Mouse (Mus musculus) kidney, adult 18-20 months (tissue): Measurements from ENCODE around the gene Trim56.

ENCODE experiments used
- DNase-seq: peaks from one replicate; pipeline ENCODE4 v3.0.0; 2021

The Trim56 gene

DNA sequence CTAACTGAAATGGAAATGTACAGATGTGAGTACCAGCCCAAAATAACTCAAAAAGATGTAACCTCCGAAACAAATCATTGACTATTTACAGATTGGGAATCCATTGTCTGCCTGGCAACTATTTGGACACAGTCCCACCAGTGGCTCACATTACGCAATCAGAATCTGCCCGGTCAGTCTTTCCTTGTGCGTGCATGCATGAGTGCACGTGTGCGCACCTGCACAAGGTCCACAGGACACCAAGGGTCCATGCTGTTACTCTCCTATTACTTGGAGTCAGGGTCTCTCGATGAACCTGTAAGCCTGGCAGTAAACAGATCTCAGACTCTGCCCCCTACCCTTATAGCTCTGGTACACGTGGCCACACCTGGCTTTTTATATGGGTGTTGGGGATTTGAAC lies 8.3 kb downstream of the Trim56 start:
- peak; percentile 60 for DNase-seq

DNA sequence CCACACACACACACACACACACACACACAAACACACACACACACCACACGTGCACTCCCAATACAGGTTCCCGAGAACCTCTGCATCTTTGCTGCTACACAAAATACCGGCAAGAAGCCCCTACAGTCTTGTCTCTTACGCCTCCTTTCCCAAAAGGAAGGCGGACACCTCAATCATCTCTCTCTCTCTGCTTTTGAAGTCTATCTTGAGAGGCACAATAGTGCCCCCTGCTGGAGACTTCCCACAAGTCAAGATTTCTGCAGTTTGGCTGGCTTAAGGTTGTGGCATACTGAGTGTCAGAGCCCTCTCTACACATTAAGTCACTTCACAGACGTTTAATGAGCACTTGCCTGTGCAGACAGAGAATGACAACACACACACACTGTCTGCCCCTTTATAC lies 9.0 kb downstream of the Trim56 start:
- DNase-seq, result peak; percentile 89

DNA sequence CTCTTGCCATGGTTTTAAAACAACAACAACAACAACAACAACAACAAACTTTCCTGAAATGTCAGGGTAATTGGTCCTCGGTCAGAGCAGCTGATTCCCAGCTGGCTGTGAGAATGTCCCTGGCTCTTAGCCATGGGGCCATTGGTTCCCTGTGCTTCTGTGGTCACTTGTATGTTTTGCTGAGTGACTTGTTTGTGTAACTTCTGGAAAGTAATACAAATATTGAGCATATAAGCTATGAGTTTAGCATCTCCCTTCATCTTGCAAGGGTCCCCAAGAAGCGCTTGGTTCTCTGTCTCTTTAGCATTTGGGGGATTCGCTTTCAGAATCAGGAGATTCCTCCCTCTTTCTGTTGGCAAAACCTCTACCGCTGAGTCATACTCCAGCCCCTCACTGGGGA lies 9.6 kb downstream of the Trim56 start:
- DNase-seq, result peak; percentile 33

DNA sequence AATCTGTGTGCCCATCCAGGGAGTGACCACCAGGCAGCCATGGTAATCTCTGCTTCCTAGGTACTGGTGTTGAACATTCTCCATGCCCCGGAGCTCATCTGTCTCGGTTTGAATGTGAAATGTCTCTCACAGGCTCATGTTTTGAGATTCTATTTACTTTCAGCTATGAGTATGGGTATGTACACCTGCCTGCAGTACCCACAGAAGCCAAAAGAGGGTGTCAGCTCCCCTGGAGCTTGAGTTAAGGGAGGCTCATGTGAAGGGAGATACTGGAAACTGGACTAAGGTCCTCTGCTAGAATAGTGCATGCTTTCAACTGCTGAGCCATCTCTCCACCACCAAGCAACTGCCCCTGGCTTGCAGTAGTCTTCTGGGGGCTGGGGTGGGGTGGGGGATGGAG lies 12.0 kb downstream of the Trim56 start:
- DNase-seq, result no peak

DNA sequence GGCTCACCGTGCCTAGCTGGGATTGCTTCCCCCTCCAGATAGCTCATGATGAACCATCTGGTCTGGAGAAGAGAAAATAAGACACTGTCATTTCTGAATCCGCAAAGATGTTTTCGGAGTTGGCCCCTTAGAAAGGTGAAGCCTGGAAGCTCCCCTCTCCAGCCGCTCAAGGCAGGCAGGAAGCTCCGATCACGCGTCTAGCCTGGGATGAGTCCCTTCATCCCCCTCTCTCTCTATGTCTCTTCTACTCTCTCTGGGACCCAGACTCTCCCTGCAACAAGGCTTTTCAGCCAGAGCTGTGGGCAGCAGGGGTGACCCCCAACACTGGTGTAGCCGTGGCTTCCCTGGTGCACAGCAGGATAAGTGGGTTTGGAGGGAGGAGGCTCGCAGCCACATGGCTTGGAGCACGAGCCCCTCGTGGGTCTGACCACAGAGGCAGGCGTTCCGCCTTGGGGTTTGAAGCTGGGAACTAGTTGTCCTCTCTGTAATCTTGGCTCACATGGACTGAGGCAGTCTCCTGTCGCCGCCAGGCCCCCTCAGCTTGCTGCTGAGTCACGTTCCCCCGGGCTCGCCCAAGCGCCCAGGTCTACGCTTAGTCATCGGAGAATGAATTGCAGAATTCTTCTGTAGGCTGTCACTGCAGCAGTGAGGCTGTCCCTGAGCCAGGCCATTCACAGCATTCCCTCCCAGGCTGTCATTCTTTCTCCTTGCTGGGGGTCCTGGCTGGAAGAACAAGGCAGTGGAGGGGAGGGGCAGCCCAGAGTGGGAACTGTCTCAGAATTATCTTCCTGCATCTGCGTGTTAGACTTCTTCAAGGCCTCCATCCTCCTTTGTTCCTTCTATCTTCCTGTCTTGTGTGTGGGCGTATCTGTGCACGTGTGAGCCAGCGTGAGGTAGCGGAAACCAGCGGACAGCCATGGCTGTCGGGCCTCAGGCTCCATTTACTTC lies 13.2 kb downstream of the Trim56 start:
- DNase-seq, result no peak

DNA sequence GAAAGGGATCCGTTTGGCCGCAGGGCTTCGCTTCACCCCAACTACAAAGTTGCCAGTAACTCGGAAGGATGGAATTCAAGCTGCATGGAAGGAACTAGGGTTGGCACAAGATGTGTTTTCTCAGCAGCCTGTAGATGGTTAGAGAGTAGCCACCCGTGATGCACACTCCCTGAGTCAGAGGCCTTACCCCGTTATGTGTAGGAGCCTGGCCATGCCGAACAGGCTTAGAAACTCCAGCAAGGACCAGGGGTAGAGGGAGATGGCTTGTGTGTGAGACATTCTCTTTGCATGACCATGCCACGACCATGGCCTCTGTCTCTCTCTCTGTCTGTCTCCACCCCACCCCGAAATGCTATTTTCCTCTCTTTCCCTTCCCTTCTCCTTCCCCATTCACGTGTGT lies 13.9 kb downstream of the Trim56 start:
- DNase-seq, result no peak

DNA sequence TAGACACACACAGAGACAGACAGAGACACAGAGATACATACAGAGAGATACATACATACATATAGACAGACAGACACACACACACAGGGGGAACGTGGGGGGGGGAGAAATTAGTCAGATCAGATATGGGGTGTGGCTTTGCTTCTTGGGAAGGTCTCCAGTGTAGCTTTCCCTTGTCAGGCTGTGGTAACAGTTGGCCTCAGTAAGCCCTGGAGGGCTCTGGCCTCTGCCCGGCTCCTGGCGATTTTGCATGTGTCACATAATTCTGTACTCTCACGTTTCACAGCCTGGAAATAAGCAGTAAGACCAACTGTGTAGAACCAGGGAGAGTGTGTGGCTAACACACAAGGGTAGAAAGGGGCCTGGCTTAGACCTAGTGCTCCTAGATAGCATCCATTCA lies 15.3 kb downstream of the Trim56 start:
- DNase-seq, result no peak

DNA sequence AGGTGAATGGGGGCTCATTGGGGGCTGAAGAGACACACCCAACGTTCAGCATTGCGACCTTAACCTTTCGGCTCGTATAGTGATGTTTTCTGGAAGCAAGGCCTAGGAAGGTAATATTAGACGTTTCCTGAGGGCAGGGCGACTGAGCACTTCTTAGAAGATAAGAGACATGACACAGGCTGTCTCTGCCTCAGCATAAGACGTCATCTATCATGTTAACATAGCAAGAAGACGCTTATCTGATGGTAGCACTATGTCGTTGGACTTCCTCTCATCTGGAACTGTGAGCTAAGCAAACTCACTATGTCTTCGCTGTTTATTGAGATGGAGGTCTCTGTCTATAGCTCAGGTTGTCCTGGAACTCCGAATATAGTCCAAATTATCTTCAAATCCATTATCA lies 17.6 kb downstream of the Trim56 start:
- no peak for DNase-seq

DNA sequence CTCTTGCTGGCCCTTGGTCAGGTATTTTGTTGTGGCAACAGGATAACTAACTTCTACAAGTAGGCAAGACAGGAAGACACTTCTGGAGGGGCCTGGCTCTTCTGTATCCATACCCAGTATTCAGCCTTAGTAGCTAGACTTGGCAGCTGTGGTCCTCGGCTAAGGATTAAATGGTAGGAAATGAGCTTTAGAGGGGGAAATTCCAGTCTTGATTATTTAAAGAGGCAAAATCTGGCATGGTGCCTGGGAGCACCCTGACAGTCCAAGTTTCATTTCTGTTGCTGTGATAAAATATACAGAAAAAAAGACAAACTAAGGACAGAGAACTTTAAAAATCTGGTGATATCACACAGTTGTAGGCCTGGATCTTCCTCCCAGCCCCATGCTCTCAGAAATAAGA lies 20.0 kb downstream of the Trim56 start:
- peak; percentile 55 for DNase-seq

DNA sequence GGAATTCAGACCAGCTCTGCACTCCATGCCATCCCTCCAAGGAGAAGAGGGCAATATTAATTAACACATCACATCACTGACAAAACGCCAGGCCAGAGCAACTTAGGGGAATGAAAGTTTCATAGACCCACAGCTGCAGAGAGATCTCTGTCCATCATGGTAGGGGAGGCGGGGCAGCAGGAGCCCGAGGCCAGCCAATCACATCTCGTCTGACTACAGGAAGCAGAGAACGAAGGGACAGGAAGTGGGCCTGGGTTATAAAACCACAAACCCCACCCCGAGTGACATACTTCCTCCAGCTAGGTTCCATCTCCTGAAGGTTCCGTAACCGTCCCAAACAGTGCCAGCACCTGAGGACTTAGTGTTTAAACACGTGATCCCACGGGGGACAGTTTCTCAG lies 20.9 kb downstream of the Trim56 start:
- no peak for DNase-seq

DNA sequence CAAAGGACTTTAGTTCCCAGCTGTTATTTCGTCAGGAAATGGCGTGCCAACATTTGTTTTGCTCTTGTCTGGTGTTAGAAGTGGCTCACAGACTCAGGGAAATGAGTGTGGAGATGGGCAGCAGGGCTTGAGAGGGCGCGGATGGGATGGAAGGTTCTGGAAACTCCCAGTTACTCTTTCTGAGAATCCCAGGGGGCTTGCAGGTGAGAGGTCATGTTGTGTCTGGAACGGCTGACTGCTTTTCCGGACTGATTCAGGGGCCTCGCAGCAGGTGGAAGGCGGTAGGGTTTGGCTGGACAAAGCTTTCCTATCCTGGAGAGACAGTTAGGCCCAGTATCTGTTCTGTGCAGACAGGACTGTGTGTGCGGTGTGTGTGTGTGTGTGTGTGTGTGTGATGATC lies 22.3 kb downstream of the Trim56 start:
- DNase-seq, result no peak

DNA sequence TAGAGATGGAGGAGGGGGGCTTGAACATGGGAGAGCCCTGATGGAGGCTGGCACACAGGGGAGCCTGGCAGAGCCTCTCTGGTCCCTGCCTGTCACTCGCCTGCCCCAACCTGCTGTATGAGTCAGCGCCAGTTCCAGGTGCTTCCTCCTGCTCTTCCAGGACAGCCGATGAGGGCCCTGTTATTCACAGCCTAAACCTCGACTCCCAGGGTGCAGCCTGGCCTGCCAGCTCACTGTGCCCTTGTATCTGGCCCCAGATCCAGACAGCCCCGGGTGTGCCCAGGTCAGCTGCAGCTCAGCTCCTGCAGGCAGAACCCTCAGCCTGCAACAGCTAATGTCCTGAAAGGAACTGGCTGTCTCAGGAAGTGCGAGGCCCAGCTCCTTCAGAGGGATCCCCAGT lies 24.4 kb downstream of the Trim56 start:
- DNase-seq, result no peak

DNA sequence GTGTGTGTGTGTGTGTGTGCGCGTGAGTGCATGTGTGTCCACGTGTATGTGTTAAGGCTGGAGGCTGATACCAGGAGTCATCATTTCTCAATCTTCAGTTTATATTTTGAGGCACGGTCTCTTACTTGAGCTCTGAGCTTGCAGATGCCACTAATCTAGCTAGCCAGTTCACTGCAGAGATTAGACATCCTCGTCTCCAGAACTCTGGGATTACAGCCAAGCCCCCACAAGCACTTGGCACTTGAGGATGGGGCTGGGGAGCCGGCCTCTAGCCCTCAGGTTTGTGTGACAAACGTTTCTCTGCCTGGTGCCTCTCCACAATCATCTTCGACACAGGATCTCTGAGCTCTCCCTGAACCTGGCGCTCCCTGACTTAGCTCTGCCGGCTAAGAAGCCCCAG lies 25.1 kb downstream of the Trim56 start:
- DNase-seq, result no peak

DNA sequence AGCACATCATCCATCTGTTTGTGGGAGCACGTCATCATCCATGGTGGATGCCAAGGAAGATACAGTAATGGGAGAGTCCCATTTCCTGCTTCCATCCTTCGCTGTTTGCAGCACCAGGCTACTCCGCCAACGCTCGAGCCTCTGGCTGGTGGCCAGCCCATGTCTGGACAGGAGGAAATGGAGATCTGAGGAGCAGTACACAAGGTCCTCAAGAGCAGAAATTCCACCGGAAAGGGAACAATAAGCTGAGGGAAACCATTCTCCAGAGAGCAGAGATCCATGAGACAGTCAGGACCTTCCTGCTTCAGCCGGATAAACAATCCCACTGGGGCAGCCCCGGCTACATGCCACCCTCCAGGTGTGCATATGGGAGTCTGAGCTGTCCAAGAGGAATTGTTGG lies 28.6 kb downstream of the Trim56 start:
- DNase-seq, result peak; percentile 75

DNA sequence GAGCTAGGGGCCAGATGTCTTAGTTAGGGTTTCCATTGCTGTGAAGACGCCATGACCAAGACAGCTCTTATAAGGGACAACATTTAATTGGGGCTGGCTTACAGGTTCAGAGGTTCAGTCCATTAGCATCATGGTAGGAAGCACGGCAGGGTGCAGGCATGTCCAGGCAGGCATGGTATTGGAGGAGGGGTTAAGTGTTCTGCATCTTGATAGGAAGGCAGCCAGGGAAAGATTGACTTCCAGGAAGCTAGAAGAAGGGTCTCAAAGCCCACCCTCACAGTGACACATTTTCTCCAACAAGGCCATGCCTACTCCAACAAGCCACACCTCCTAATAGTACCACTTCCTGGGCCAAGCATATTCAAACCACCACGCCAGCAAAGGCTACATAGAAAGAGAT lies 30.3 kb downstream of the Trim56 start:
- DNase-seq, result no peak

DNA sequence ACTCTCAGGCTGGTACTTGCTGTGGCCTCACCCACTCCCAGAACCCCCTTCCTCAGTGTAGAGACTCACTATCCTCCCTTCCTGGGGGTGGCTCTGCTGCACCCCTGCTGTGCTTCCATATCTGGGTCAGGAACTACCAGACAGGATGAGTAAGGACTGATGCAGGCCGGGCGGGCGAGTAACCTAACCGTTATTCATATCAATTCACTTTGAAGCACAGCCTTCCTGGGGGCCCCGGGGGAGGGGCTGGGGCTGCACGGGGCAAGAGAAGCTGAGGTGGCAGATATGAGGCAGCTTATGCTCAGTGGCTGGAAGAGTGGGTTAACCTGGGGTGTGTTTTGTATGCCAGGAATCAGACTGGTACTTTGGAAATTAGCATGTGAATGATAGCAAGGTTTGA lies 31.0 kb downstream of the Trim56 start:
- no peak for DNase-seq

DNA sequence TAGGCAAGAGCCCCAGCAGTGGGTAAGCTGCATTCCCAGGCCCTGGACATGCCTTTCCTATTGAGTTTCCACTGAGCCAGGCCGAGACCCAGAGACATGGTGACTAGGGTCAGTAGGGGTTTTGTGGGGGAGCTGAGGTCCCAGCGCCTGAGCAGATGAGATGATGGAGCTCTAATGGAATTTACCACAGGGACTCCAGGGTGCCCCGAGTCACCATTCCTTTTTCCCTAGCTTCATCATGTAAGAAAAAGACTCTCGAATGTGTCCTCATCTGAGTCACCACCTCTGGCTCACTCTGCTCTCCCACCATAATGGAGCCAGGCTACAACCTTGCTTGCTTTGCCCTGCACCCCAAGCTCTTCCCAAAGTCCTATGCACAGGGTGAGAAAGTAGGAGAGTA lies 33.0 kb downstream of the Trim56 start:
- DNase-seq, result no peak

DNA sequence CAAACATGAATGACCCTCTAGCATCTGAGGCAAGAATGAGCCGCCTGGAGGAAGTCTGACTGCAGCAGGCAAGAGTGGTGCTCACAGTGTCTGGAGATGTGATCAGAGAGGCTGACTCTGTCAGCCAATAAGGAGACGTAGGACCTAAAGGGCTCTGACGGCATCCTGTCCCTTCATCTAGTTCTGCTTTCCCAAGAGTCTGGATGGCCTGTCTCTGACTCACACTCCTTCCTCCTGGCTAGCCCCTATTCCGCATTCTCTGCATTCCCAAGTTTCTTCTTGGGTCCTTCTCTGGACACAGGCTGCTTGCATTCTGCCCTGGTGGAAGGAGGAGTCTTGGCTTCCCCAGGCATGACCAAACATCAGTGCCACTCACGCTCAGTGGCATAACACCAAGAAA lies 36.2 kb downstream of the Trim56 start:
- peak; percentile 25 for DNase-seq

DNA sequence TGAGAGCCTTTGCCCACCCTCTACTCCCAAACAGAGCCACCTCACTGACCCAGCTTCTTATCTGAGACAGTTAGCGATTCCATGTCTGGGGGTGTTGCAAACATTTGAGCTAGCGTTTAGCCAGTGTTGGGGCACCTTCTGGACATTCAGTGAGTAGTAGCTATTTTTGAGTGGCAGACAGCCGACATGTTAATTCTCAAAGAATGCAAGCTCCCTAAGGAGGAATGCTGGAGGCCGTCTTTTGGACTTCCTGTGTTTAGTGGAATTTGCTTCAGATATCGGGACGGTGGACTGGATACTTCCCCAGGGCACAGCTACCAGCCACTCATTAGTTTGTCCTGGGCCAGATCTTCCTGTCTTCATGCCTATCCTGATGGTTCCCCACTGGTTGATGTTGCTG lies 37.4 kb downstream of the Trim56 start:
- no peak for DNase-seq

DNA sequence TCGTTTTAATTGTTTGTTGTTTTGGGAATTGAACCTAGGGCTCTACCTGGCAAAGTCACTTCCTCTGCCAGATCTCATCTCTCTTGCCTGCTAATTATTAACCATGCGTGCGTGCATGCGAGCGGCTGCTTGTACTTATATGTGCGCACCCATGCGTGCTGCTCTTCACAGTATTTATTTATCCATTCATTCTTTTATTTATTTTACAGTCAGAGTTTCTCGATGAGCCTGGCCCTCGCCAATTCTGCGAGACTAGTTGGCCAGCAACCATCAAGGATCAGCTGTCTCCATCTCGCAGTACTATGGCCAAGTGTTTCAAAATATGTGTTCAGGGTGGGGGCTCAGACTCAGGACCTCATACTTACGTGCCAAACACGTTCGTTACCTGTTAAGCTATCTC lies 38.0 kb downstream of the Trim56 start:
- DNase-seq, result no peak

DNA sequence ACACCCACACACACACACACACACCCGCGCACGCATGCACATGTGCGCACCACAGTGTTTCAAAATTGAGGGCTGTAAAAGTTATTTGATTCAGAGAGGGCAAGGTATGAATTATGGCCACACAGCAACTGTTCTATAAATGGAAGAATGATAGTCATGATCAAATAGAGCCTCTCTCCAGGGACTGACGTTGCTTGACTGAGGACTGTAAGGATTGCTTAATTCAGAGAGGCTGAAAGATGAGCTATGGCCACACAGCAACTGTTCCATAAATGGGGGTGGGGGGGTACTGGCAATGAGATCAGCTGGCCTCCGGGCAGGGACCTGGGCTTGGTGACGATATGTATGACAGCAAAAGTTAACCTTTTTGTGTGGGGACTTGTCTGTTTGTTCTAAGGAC lies 38.8 kb downstream of the Trim56 start:
- DNase-seq, result no peak

DNA sequence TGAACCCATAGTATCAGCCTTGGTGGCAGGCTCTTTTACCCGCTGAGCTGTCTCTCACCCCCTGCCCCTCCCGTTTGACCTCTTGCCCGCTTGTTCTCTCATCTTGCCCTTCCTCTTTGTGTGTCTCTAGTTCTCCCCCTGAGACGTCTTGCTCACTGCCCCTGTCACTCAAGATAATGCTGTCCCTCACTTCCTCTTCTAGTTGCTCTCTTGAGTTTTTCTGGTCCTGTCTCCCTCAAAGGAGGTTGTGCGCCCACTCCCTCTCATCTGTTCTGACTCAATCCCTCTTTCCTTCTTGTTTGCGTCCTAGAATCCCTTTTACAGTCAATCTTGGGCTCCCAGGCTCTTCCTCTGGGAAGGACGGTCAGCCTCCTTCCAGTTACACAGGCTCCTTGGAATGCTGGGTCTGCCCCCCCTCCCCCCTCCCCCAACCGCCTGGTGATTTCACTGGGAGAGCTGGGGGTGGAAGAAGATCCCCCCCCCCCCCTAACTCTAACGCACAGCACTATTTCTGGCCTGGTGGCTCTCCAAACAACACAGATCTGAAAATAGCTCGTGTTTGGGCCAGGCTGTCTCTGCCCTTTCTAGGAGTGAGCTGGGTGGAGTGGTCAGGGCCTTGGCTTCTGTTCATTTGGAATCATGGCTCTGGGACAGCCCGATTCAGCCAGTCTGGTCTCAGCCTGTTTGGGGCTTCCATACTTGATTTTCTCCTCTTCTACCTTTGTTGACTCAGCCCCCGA lies 39.6 kb downstream of the Trim56 start:
- peak; percentile 14 for DNase-seq

DNA sequence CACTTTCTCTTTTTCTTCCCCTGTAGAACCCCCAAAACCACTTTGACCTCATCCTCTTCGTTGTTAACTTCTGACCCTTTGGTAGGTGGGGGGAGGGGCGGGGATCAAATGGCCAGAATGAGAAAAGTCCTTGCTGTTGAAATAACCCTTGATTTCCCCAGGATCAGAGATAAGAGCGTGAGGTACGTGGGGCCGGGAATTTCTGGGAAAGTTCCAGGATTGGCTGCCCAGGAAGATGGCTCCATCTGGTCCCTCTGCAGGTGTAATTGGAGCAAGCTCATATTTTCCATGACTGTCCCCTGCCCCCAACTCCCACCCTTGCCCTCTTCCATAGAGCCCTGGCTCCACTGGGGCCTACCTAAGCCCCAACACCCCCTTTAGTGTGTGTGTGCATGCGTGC lies 40.3 kb downstream of the Trim56 start:
- no peak for DNase-seq

DNA sequence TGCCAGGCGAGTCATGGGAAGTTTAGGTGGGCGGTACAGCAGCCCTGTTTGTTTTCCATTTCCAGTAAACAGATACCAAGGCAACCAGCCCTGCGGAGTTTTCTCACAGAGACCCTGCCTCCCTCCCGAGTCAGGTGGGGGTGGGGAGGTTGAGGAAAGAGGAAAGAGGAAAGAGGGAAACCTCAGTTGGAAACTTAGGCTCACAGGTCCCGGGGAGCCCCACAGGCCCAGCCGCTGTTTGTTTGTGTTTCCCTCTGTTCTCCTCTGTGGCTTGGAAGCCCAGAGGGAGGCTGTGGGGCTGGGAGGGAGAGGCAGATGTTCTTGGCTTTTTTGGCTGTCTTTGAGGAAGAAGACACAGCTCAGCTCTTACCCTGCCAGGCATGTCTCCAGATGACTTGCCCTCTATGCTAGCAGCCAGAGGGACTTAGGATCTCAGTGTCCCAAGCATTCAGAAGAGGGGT lies 41.8 kb downstream of the Trim56 start:
- peak; percentile 9 for DNase-seq
